Mouse (Mus musculus): ENCODE results near the gene Mrtfb.
"Not testable (repeated sequence)": the region's sequence is repeated elsewhere in the genome, so short reads cannot be mapped to it uniquely, and the experiment has no call there.

Gene Mrtfb

DNA sequence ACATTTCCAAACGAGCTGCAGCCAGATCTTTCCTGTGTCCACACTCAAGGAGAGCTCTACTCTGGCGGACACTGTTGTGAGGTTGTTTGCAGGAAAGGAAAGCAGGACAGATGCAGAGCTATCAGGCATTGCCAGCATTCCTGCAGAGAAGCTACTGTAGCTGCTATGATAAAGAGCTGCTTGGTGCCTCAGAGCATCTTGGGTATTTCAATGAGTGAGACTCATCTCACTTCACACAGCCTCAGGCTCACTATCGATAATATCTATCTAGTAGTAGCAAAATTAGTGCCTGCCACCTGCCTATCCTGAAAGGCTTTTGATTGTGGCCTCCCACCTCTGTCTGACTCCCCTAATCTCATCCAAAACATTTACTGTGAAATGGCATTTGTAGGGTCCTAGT is 73.4 kb downstream of the Mrtfb start:
- Histone ChIP-seq H3K9me3 (ENCODE audit: low read length) (no peaks in the 10 kb centered on the region), H3K4me1 (replicated peaks; ENCODE audit: low read depth, low read length) (no peaks in the 10 kb centered on the region), H3K27me3 (ENCODE audit: insufficient read depth, low read length) (no peaks in the 10 kb centered on the region), H3K4me3 (replicated peaks; ENCODE audit: low read length) (no peak overlapping the region), H3K36me3 (ENCODE audit: insufficient read depth, low read length) (peaks cover 25% of the 10 kb centered on the region)
- TF ChIP-seq CTCF (conservative IDR thresholded peaks at IDR 0.05; ENCODE audit: low read length) (no peak), POU5F1 (IDR thresholded peaks at IDR 0.05; ENCODE audit: borderline replicate concordance, low read length) (no peak), NANOG (IDR thresholded peaks at IDR 0.05; ENCODE audit: borderline replicate concordance, low read length) (no peak)

- no peak overlapping the region for H3K4me3 ChIP-seq (replicated peaks; ENCODE audit: low read length)
- no peaks in the 10 kb centered on the region for H3K4me1 ChIP-seq (replicated peaks; ENCODE audit: low read depth, low read length)
- no peaks in the 10 kb centered on the region for H3K27me3 ChIP-seq (ENCODE audit: insufficient read depth, low read length)
- TF ChIP-seq POU5F1 (IDR thresholded peaks at IDR 0.05; ENCODE audit: borderline replicate concordance, low read length) (no peak), CTCF (conservative IDR thresholded peaks at IDR 0.05; ENCODE audit: low read length) (no peak), NANOG (IDR thresholded peaks at IDR 0.05; ENCODE audit: borderline replicate concordance, low read length) (no peak)
- peaks cover 25% of the 10 kb centered on the region for H3K36me3 ChIP-seq (ENCODE audit: insufficient read depth, low read length)
- no peaks in the 10 kb centered on the region for H3K9me3 ChIP-seq (ENCODE audit: low read length)
Observed at GRCm38 (mm10) chr16:13330221-13330659, 74.0 kb downstream of the Mrtfb start.

DNA sequence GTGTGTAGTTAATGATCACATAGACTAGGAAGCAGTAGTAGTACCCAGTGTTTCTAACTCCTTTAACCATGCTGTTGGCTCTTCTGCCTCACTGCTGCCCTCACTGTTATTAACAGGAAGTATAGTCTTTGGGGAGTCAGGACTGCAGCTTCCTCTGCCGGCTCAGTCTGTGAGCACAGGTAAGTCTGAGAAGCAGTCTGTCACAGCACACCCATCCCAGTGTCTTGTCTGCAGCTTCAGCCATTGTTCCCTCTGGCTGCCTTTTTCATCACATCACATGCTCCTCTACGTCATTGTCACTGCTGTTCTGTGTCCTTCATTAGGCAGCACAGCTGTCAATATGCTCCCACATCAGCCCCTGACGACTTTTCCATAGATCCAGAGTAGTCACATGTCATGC is 75.6 kb downstream of the Mrtfb start:
- H3K4me1 ChIP-seq (replicated peaks; ENCODE audit: low read depth, low read length) = no peaks in the 10 kb centered on the region
- H3K4me3 ChIP-seq (replicated peaks; ENCODE audit: low read length) = no peak overlapping the region
- H3K27me3 ChIP-seq (ENCODE audit: insufficient read depth, low read length) = no peaks in the 10 kb centered on the region
- H3K9me3 ChIP-seq (ENCODE audit: low read length) = no peaks in the 10 kb centered on the region
- TF ChIP-seq POU5F1 (IDR thresholded peaks at IDR 0.05; ENCODE audit: borderline replicate concordance, low read length) = no peak
- TF ChIP-seq NANOG (IDR thresholded peaks at IDR 0.05; ENCODE audit: borderline replicate concordance, low read length) = no peak
- TF ChIP-seq CTCF (conservative IDR thresholded peaks at IDR 0.05; ENCODE audit: low read length) = no peak
- peaks cover 16% of the 10 kb centered on the region for H3K36me3 ChIP-seq (ENCODE audit: insufficient read depth, low read length)

DNA sequence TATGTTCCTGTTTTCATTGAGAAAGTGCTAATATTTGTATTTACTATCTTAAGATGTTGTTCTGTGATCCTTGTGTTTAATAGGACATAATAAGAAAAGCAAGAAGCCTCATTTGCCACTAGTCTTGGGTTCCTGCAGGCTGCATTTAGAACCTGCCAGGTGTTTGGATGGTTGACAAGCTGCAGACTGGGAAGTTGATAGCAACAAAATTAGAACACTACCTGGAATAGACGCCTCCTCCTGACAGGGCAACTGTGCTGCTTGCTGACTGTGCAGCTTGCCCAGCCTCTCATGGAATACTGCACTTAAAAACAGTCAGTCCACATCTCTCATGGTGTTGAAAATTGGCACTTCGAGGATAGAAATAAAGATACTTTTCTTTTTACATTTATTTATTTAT is 76.3 kb downstream of the Mrtfb start:
- TF ChIP-seq NANOG (IDR thresholded peaks at IDR 0.05; ENCODE audit: borderline replicate concordance, low read length) = no peak
- TF ChIP-seq CTCF (conservative IDR thresholded peaks at IDR 0.05; ENCODE audit: low read length) = no peak
- TF ChIP-seq POU5F1 (IDR thresholded peaks at IDR 0.05; ENCODE audit: borderline replicate concordance, low read length) = no peak
- Histone ChIP-seq H3K4me1 (replicated peaks; ENCODE audit: low read depth, low read length) (no peaks in the 10 kb centered on the region), H3K36me3 (ENCODE audit: insufficient read depth, low read length) (peaks cover 10% of the 10 kb centered on the region; the same call in 1 of the 2 replicates), H3K4me3 (replicated peaks; ENCODE audit: low read length) (no peak overlapping the region), H3K27me3 (ENCODE audit: insufficient read depth, low read length) (no peaks in the 10 kb centered on the region), H3K9me3 (ENCODE audit: low read length) (no peaks in the 10 kb centered on the region)

DNA sequence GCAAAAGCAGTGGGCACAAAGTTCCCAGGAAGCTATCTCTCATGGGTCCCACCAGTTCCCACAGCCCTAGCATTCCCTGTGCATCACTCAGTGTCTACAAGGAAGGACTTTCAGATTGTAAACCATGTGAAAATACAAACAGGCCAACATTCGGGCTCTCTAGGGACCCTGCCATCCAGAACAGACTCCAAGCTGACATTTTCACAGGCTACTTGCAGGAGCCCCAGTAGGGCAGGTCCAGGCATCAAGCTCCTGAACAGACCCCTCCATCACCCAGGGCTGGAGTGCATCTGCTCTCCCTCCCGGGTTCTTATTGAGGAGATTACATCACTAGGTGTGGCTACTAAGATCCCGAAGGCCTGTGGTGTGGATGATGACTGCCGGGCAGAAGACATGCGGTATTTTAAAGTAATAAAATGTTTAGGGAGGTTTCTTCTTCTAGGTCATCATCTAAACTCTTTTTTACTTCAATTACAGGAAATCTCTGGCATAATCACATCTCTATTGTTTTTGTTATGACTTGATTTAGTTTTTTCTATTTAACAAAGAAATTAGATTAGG is 77.6 kb downstream of the Mrtfb start:
- no peak for TF ChIP-seq POU5F1 (IDR thresholded peaks at IDR 0.05; ENCODE audit: borderline replicate concordance, low read length)
- no peak for TF ChIP-seq CTCF (conservative IDR thresholded peaks at IDR 0.05; ENCODE audit: low read length)
- H3K36me3 ChIP-seq (ENCODE audit: insufficient read depth, low read length) = no peaks in the 10 kb centered on the region; the same call in 1 of the 2 replicates
- H3K4me3 ChIP-seq (replicated peaks; ENCODE audit: low read length) = no peak overlapping the region
- no peaks in the 10 kb centered on the region for H3K27me3 ChIP-seq (ENCODE audit: insufficient read depth, low read length)
- H3K9me3 ChIP-seq (ENCODE audit: low read length) = no peaks in the 10 kb centered on the region
- H3K4me1 ChIP-seq (replicated peaks; ENCODE audit: low read depth, low read length) = no peaks in the 10 kb centered on the region

- Histone ChIP-seq H3K4me1 (replicated peaks; ENCODE audit: low read depth, low read length) (no peaks in the 10 kb centered on the region), H3K27me3 (ENCODE audit: insufficient read depth, low read length) (no peaks in the 10 kb centered on the region), H3K9me3 (ENCODE audit: low read length) (no peaks in the 10 kb centered on the region), H3K36me3 (ENCODE audit: insufficient read depth, low read length) (no peaks in the 10 kb centered on the region; the same call in 1 of the 2 replicates), H3K4me3 (replicated peaks; ENCODE audit: low read length) (no peak overlapping the region)
- TF ChIP-seq NANOG (IDR thresholded peaks at IDR 0.05; ENCODE audit: borderline replicate concordance, low read length) (no peak), CTCF (conservative IDR thresholded peaks at IDR 0.05; ENCODE audit: low read length) (no peak), POU5F1 (IDR thresholded peaks at IDR 0.05; ENCODE audit: borderline replicate concordance, low read length) (no peak)
Observed at GRCm38 (mm10) chr16:13336503-13337230, 80.4 kb downstream of the Mrtfb start.

DNA sequence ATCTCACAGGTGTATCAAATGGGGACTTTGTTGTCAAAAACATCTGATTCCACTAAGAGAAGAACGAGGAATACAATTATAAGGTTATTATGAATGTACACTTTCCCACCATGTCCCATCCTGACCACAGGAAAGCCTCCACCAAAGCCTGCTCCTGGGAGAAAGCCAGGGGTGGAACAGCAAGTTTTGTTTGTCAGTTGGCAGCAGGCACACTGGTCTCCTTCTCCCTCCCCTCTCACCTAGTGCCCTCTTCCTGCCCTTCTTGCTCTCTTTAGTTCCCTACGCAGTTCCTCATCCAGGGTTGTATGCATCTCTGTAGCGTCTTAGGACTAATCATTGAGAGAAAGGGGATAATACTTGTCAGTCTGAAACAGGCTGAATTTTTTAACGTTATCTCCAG is 81.8 kb downstream of the Mrtfb start:
- Histone ChIP-seq H3K4me3 (replicated peaks; ENCODE audit: low read length) (no peak overlapping the region), H3K36me3 (ENCODE audit: insufficient read depth, low read length) (no peaks in the 10 kb centered on the region; the same call in 1 of the 2 replicates)
- TF ChIP-seq POU5F1 (IDR thresholded peaks at IDR 0.05; ENCODE audit: borderline replicate concordance, low read length) (no peak), NANOG (IDR thresholded peaks at IDR 0.05; ENCODE audit: borderline replicate concordance, low read length) (no peak)

DNA sequence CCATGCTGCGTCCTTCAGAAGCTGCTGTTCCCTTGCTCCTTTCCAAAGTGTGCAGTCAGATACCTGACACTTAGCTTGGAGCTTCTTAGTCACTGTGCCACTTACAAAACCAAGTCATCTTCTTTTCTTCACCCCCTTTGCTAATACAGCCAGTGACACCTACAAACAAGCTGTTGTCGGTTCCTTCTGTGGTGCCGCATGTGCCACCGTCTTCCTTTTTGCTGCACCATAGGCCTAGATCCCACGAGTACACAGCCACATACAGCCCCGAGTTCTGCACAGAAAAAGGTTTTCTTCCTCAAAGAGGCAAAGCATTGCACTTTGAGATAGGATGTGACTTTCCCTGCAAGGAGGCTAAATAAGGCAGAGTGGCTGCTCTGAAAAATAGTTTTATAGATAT is 83.2 kb downstream of the Mrtfb start:
- no peaks in the 10 kb centered on the region for H3K4me1 ChIP-seq (replicated peaks; ENCODE audit: low read depth, low read length)
- H3K27me3 ChIP-seq (ENCODE audit: insufficient read depth, low read length) = no peaks in the 10 kb centered on the region
- TF ChIP-seq NANOG (IDR thresholded peaks at IDR 0.05; ENCODE audit: borderline replicate concordance, low read length) (no peak), CTCF (conservative IDR thresholded peaks at IDR 0.05; ENCODE audit: low read length) (no peak), POU5F1 (IDR thresholded peaks at IDR 0.05; ENCODE audit: borderline replicate concordance, low read length) (no peak)
- no peak overlapping the region for H3K4me3 ChIP-seq (replicated peaks; ENCODE audit: low read length)
- H3K36me3 ChIP-seq (ENCODE audit: insufficient read depth, low read length) = no peaks in the 10 kb centered on the region
- no peaks in the 10 kb centered on the region for H3K9me3 ChIP-seq (ENCODE audit: low read length)

More for the DNA sequence above, 81.8 kb downstream of the Mrtfb start:
- Histone ChIP-seq H3K27me3 (ENCODE audit: insufficient read depth, low read length) (no peaks in the 10 kb centered on the region), H3K4me1 (replicated peaks; ENCODE audit: low read depth, low read length) (no peaks in the 10 kb centered on the region), H3K9me3 (ENCODE audit: low read length) (no peaks in the 10 kb centered on the region)

DNA sequence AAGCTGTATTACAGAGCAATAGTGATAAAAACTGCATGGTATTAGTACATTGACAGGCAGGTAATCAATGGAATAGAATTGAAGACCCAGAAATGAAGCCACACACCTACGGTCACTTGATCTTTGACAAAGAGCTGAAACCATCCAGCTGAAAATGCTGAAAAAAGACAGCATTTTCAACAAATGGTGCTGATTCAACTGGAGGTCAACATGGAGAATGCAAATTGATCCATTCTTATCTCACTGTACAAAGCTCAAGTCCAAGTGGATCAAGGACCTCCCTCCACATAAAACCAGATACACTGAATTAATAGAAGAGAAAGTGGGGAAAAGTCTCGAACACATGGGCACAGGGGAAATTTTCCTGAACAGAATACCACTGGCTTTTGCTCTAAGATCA is 89.5 kb downstream of the Mrtfb start:
- not testable (repeated sequence) for H3K9me3 ChIP-seq (ENCODE audit: low read length); H3K4me1 ChIP-seq (replicated peaks; ENCODE audit: low read depth, low read length); H3K27me3 ChIP-seq (ENCODE audit: insufficient read depth, low read length); H3K4me3 ChIP-seq (replicated peaks; ENCODE audit: low read length); H3K36me3 ChIP-seq (ENCODE audit: insufficient read depth, low read length)
